In genomic region chr7:139128994-139129393, GRCm38 (mm10) we compare ENCODE assay signal across 26 mouse cellular contexts. TPM values are rescaled to one million over a fixed set of nuclear protein-coding genes. Genes with fewer than 3 reads are reported as not detected.
DNase-seq lines count a peak whose midpoint lies in the region; ATAC-seq and TF ChIP-seq lines count a peak whose summit lies in the region.
"Had no signal": no experiment of that assay in that cellular context is flagged by ENCODE, and none has a peak within 500 bp of the region (broad histone marks: within the 10 kb centered on the region; RNA-seq: fewer than 3 reads in every experiment).

No protein-coding gene starts in this region.

- peak overlapping the region; percentile 32; the same call in 1 of the 2 replicates for H3K27ac ChIP-seq in layer of hippocampus, adult 2 months
- peak overlapping the region; percentile 76 for H3K27ac ChIP-seq in olfactory bulb, adult 2 months (ENCODE audit: insufficient read depth, low read depth, low read length)
- H3K27ac ChIP-seq: forebrain, embryonic 10.5 days; forebrain, embryonic 13.5 days; gastrocnemius, adult 2 months; hindbrain, embryonic 13.5 days; intestine, embryonic 15.5 days had no signal

- peaks cover 71% of the 10 kb centered on the region for H3K4me1 ChIP-seq in olfactory bulb, adult 2 months (ENCODE audit: control insufficient read depth, insufficient read depth, low read length)

- H3K4me3 ChIP-seq in layer of hippocampus, adult 2 months = no peak overlapping the region
- H3K4me3 ChIP-seq in olfactory bulb, adult 2 months (ENCODE audit: insufficient read depth, low read depth, low read length) = no peak overlapping the region
- H3K4me3 ChIP-seq: forebrain, embryonic 10.5 days; forebrain, embryonic 13.5 days; gastrocnemius, adult 2 months; hindbrain, embryonic 13.5 days; intestine, embryonic 15.5 days had no signal

- no peak for DNase-seq in layer of hippocampus, adult 2 months (ENCODE audit: low spot score in 2 of 2)
- DNase-seq in layer of hippocampus, postnatal 36 days = no peak
- peak; percentile 51 for DNase-seq in brain, adult 2 months (ENCODE audit: low read depth, low spot score)
- no peak for DNase-seq in T-cell, adult 2 months (ENCODE audit: low spot score)
- DNase-seq in gastrocnemius, adult 18-20 months (ENCODE audit: low spot score) = no peak
- no peak for DNase-seq in spleen, postnatal 10 days (ENCODE audit: low spot score in 2 of 2)
- DNase-seq: adrenal gland, postnatal 10 days; adrenal gland, postnatal 36 days; cerebellum, adult 11-12 months; cerebellum, adult 8-10 months; cerebellum, postnatal 10 days; gastrocnemius, adult 2 months; gastrocnemius, postnatal 14 days; heart, adult 11 months; kidney, adult 11 months had no signal

- TF ChIP-seq POLR2A in olfactory bulb, adult 2 months (IDR thresholded peaks at IDR 0.05; ENCODE audit: insufficient read depth, low read depth, low read length) = no peak

- WGBS in olfactory bulb, adult 2 months = 57% methylated on average over 4 of the region's 4 CpGs

- no peak for TF ChIP-seq CTCF in layer of hippocampus, adult 2 months (conservative IDR thresholded peaks at IDR 0.05)
- TF ChIP-seq CTCF in olfactory bulb, adult 2 months (IDR thresholded peaks at IDR 0.05; ENCODE audit: insufficient read depth, low read depth, low read length) = no peak

- ATAC-seq in CD4-positive, CD25-positive, alpha-beta regulatory T cell, adult 4 months = peak; percentile 84
- ATAC-seq: forebrain, embryonic 13.5 days; forebrain, embryonic 16.5 days; hindbrain, embryonic 16.5 days; intestine, embryonic 15.5 days; Patski had no signal

RNA-seq across cellular contexts. Expression of gene Dpysl4, which starts 43.2 kb away (rescaled TPM):
- 10 to 100 TPM; 51.5 to 52.0 TPM for total RNA-seq in layer of hippocampus, adult 2 months (2021)
- 10 to 100 TPM; 48.3 to 58.7 TPM for total RNA-seq in layer of hippocampus, postnatal 36 days (2021)
- not detected for polyA plus RNA-seq in CD4-positive, CD25-positive, alpha-beta regulatory T cell, adult 4 months (2017; shearing (Covaris generic))
- not detected in 2 replicates for polyA plus RNA-seq in olfactory bulb, adult 2 months (2012; ENCODE audit: insufficient read depth, insufficient read length, low replicate concordance, missing spikeins)
- total RNA-seq in gastrocnemius, adult 18-20 months (2021) = under 1 TPM; 0.16 to 0.17 TPM
- total RNA-seq: hematopoietic stem cell, adult 5-6 weeks had no signal
- polyA plus RNA-seq: G1E, Patski had no signal

Comparison
In these comparisons a context has a peak if more than half of its experiments do, and no peak if none do; other contexts are left out.
1. RNA of gene Dpysl4, which starts 43.2 kb away (total RNA-seq): 48.3 to 58.7 TPM in layer of hippocampus, postnatal 36 days and 51.5 to 52.0 TPM in layer of hippocampus, adult 2 months; 0.16 to 0.17 TPM in gastrocnemius, adult 18-20 months; every median in the first group is over 10 times any median in the second.